Mouse (Mus musculus): ENCODE data around the gene Trpt1. TPM values are rescaled to one million over a fixed set of nuclear protein-coding genes. Genes with fewer than 3 reads are reported as not detected.

The Trpt1 gene
- polyA plus RNA-seq, 1 experiment = 4.6 TPM

DNA sequence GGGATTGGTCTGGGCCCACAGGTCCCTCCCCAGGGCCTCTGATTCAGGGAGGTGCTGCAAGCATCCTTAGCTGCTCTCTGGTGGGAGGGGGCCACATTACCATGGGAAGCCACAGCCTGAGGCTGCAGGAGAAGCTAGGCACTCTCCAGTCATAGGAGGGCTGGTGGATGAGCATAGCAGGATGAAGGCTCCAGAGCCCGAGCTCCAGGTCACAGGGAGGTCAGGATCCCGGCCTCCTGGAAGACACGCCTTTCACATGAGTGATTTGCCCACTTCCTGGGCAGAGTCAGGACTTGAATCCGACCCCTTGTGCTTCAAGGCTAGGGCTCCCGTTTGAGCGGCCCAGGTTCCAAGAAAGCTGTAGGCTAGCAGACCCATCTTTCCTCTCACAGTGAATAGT is 24.3 kb upstream of the Trpt1 start:
- peaks cover 4% of the 10 kb centered on the region; the same call in 1 of the 2 replicates for H3K4me1 ChIP-seq (ENCODE audit: control insufficient read depth, insufficient read depth, low read length)
- H3K4me3 ChIP-seq (replicated peaks; ENCODE audit: control insufficient read depth, low read depth, low read length) = no peak overlapping the region
- TF ChIP-seq POLR2A (IDR thresholded peaks at IDR 0.05; ENCODE audit: borderline replicate concordance, control insufficient read depth, low read depth, low read length) (no peak), CTCF (IDR thresholded peaks at IDR 0.05; ENCODE audit: control insufficient read depth, insufficient read depth, low read length) (no peak)
- no peak overlapping the region for H3K27ac ChIP-seq (ENCODE audit: control insufficient read depth, insufficient read depth, low read depth, low read length, poor library complexity)
- WGBS = 74% methylated on average over 6 of the region's 6 CpGs

DNA sequence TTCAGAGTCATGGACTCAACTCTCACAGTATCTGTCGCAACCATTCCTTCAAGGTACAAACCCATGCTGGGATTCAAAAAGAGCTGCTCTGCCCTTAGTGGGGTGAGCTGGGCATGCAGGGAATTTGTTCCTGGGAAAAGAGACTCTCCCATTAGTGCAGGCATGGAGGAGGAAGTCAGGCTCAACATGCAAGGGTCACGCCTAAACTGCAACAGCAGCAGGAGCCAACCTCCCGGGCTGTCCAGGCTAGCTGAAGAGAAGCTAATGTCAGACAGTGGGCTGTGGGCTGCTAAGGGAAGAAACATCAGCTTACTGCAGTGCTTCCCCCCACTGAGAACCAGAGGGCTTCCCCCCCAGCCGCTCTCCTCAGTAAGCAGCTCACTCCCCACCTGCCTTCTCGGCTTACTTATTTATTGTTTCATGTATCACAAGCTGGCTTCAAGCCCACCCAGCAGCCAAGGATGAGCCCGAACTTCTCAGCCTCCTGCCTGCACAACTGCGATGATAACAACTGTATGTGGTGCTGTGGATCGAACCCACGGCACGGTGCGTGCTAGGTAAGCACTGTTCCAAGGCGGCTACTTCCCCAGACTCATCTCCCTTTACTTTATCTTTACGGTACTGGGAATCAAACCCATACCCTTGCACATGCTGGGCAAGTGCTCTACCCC is 23.5 kb upstream of the Trpt1 start:
- no peak overlapping the region for H3K4me3 ChIP-seq (replicated peaks; ENCODE audit: control insufficient read depth, low read depth, low read length)
- WGBS = 82% methylated on average over 13 of the region's 13 CpGs
- no peak overlapping the region for H3K27ac ChIP-seq (ENCODE audit: control insufficient read depth, insufficient read depth, low read depth, low read length, poor library complexity)

DNA sequence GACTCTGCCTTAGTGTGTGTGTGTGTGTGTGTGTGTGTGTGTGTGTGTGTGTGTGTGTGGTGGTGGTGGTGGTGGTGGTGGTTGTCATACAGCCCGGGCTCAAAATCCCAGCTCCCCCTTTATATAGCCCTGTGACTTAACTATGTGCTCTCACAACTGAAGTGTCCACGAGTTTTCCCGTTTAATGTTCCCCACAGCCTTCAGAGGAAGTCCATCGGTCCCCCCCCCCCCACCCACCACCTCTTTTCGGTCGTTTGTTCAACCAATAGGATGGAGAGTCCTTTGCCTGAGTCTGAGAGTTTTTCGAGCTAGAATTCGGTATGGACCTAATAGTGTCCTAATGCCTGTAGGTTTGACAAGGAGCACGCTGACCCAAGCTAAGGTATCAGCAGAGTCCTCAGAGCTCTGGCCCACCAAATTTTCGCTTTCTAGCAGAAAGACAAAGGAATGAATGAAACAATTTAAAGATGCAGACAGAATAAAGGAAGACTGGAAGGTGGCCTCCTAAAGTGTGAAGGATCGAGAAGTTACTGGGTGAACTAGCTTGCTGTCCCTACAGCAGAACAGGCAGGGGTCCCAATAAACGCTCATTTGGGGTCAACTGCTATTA is 22.2 kb upstream of the Trpt1 start:
- no peak overlapping the region for H3K4me3 ChIP-seq (replicated peaks; ENCODE audit: control insufficient read depth, low read depth, low read length)
- WGBS = 23% methylated on average over 12 of the region's 12 CpGs
- TF ChIP-seq POLR2A (IDR thresholded peaks at IDR 0.05; ENCODE audit: borderline replicate concordance, control insufficient read depth, low read depth, low read length) (no peak), CTCF (IDR thresholded peaks at IDR 0.05; ENCODE audit: control insufficient read depth, insufficient read depth, low read length) (no peak)
- H3K27ac ChIP-seq (ENCODE audit: control insufficient read depth, insufficient read depth, low read depth, low read length, poor library complexity) = no peak overlapping the region
- peaks cover 4% of the 10 kb centered on the region; the same call in 1 of the 2 replicates for H3K4me1 ChIP-seq (ENCODE audit: control insufficient read depth, insufficient read depth, low read length)

More for the DNA sequence above, 23.5 kb upstream of the Trpt1 start:
- TF ChIP-seq POLR2A (IDR thresholded peaks at IDR 0.05; ENCODE audit: borderline replicate concordance, control insufficient read depth, low read depth, low read length) = no peak
- no peak for TF ChIP-seq CTCF (IDR thresholded peaks at IDR 0.05; ENCODE audit: control insufficient read depth, insufficient read depth, low read length)
- peaks cover 4% of the 10 kb centered on the region; the same call in 1 of the 2 replicates for H3K4me1 ChIP-seq (ENCODE audit: control insufficient read depth, insufficient read depth, low read length)

DNA sequence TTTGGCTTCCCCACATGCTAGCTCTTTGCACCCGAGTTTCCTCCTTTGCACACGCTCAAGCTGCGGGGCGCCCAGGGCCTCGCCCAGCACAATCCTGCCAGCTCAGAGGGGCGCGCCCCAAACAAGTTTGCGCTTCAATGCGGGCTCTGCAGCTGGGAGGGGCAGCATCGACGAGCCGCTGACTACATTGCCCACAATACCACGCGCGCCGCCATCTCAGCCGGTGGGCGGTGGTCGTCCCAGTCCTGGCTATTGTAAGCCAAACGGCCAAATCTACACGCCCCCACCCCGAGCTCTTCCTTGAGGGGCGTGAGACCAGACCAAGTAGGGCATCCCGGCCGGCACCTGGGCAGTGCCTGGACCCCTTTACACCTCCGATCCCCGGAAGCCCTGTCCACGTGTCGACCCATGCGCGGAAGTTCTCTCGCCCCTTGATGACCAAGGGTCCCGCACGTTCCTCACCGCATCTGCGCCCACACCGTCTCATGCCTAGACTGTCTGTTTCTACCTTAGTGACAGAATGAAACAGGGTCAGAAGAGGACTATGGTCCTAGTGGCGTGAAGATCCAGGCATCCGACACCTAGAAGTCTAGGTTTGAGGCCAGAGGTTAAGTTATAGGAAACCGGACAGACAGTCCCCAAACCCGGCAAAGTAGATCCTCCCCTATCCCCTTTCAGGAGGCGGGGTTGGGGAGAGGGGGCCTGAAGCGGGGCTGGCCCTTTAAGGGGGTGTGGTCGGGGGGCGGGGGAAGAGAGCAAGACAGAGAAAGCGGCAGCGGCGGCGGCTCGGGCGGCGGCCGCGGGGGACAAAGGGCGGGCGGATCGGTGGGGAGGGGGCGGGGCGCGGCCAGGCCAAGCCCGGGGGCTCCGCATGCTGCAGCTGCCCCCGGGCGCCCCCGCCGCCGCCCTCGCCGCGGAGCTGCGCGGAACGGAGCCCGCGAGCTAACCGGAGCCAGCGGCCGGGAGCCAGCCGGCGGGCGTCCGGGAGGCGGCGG is 21.4 kb upstream of the Trpt1 start, which contains the start of gene Ppp1r14b:
TSS of gene Ppp1r14b (plus strand) at position 758 of the 995 bp plus-strand sequence.
- WGBS = 2% methylated on average over 77 of the region's 84 CpGs
- TF ChIP-seq POLR2A (IDR thresholded peaks at IDR 0.05; ENCODE audit: borderline replicate concordance, control insufficient read depth, low read depth, low read length) (no peak), CTCF (IDR thresholded peaks at IDR 0.05; ENCODE audit: control insufficient read depth, insufficient read depth, low read length) (no peak)
- Histone ChIP-seq H3K4me3 (replicated peaks; ENCODE audit: control insufficient read depth, low read depth, low read length) (peak within 1 kb of the TSS; percentile 87), H3K4me1 (ENCODE audit: control insufficient read depth, insufficient read depth, low read length) (peaks cover 4% of the 10 kb centered on the region; the same call in 1 of the 2 replicates), H3K27ac (ENCODE audit: control insufficient read depth, insufficient read depth, low read depth, low read length, poor library complexity) (peak within 1 kb of the TSS; percentile 66)

DNA sequence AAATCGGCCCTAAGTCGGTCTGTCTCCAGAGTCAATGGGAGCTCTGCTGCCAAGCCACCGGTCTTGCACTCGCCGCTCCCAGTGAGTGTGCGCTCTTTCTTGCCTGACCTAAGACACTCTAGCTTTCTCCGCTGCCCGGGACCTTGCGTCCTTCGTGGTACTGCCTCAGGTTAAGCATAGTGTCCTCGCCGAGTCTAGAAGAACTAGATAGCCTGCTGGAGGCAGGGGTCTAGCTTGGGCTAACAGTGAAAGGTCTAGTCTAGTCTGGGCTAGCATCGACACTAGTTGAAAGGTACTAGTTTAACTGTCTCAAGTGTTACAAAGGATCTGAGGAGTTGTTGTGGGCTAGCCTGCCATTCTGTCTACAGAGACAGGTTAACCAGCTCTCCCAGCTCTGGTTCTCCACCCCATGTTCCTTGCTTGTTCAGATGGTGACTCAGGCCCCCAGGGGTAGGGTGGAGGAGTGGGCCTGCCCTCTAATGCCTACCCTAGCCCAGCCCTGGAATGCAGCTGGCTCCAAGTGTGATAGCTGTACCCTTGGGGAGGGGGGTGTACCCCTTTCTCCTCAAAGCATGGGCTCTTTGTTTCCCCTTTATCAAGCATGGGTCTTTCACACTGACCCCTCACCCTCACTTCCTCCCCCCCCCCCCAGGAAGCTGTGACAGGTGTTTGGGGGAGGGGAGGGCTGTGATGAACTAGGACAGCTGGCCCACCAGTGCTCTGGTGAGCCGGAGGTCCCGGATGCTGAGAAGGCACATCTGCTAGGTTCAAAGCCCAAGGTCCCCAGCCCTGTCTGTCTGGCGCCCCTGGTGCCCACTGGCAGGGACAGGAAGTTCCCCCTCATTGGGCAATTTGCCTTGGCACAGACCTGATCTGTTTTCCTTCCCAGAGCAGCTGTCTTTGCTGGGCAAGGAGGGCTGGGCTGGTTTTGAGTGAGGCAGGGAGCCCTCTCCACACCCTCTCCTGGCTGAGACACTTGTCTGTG is 20.1 kb upstream of the Trpt1 start, which contains the start of gene Plcb3:
TSS of gene Plcb3 (minus strand) at position 934 of the 985 bp plus-strand sequence.
- H3K27ac ChIP-seq (ENCODE audit: control insufficient read depth, insufficient read depth, low read depth, low read length, poor library complexity) = peak within 1 kb of the TSS; percentile 66
- TF ChIP-seq CTCF (IDR thresholded peaks at IDR 0.05; ENCODE audit: control insufficient read depth, insufficient read depth, low read length) = peak; percentile 52; the same call in 1 of the 2 replicates
- TF ChIP-seq POLR2A (IDR thresholded peaks at IDR 0.05; ENCODE audit: borderline replicate concordance, control insufficient read depth, low read depth, low read length) = peak; percentile 28; the same call in 1 of the 2 replicates
- H3K4me1 ChIP-seq (ENCODE audit: control insufficient read depth, insufficient read depth, low read length) = peaks cover 3% of the 10 kb centered on the region; the same call in 1 of the 2 replicates
- WGBS = under 1% methylated on average over 16 of the region's 16 CpGs
- peak within 1 kb of the TSS; percentile 67 for H3K4me3 ChIP-seq (replicated peaks; ENCODE audit: control insufficient read depth, low read depth, low read length)

DNA sequence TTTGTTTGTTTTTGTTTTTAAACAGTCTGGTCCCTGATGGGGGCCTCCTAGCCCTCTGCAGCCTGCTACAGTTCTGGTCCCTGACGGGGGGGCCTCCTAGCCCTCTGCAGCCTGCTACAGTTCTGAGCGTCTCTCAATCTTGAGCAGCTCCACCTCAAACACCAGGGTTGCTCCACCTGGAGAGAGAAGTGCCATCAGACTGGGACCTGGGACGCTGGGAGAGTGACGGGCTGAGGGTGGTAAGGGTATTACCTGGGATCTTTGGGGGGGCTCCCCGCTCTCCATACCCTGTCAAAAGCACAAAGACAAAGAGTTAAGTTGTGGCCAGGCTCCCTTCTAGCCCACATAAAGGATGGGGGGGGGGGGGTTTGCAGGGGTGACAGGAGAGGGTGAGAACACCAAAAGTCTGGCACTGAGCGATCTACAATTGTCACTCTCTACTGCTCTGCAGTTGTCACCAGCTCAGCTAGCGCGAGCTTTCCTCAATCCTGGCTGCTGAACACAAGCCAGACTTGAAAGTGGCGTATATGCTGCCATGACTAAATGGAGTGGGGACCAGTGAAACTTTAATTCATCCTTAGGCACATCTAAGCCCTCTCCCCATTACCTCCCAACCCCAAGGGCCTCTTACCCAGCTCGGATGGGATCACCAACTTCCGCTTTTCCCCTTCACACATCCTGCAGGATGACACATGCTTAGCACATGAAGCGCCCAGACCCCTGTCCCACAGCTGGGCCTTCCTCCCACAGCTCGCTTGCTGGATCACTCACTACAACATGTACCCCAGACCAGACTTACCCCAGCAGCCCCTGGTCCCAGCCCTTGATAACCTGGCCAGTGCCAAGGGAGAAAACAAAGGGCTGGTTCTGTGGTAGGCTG is 17.9 kb upstream of the Trpt1 start:
- Histone ChIP-seq H3K4me1 (ENCODE audit: control insufficient read depth, insufficient read depth, low read length) (peaks cover 3% of the 10 kb centered on the region; the same call in 1 of the 2 replicates), H3K4me3 (replicated peaks; ENCODE audit: control insufficient read depth, low read depth, low read length) (no peak overlapping the region), H3K27ac (ENCODE audit: control insufficient read depth, insufficient read depth, low read depth, low read length, poor library complexity) (no peak overlapping the region)
- TF ChIP-seq POLR2A (IDR thresholded peaks at IDR 0.05; ENCODE audit: borderline replicate concordance, control insufficient read depth, low read depth, low read length) (no peak), CTCF (IDR thresholded peaks at IDR 0.05; ENCODE audit: control insufficient read depth, insufficient read depth, low read length) (no peak)
- 78% methylated on average over 13 of the region's 13 CpGs for WGBS

Data from bone marrow, adult 2 months (tissue).